Mouse (Mus musculus): ENCODE measurements at regions not wholly inside any gene's neighbourhood (a gene's known extent, or its start where the extent isn't known, plus 50 kb on each side); places are given as distances from the start of the nearest gene placed in this dataset.

DNA sequence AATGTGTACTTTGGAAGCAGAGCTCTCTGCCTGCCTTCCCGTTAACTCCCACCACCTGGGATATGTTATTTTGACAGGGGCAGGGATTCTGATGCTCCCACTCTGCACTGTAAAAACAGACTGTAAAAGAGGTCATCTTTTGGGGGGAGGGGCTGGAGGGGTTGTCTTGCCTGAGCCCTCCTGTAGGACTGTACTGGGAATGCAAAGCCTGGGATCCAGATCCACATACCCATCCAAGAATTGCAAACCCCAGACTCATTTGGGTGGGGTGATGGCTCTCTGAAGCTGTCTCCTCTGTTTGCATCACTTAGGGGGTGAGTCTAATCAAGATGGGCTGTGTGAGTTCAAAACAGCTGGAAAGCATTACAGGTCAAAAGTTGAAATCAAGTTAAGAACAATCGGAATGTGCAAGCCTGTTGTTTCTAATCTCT lies 623.7 kb upstream of the Cdh11 start:
- DNase-seq (ENCODE audit: low spot score in 2 of 2) = no peak

DNA sequence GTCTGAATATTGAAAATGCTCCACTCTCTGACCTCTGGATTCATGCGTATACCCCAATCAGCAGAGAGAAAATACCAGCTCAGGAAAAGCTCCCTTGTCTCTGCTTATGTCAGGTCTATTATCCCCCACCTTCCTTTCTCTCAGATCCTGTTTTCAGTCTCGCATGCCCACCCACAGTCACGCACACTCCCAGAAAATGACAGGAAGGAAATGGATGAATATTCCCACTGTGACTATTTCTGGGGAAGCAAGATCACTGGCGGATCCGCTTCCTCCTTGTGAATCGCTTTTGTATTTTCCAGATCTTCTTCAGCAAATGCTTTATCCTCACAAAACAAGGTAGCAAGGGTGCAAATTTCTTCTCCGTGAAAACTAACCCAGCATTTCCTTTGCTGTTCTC lies 627.3 kb upstream of the Cdh11 start:
- intact Hi-C loops (cut with DNase I) = no loop called here
- DNase-seq (ENCODE audit: low spot score in 2 of 2) = peak; percentile 7 to 69

More for the DNA sequence above, 623.7 kb upstream of the Cdh11 start:
- intact Hi-C loops (cut with DNase I) = no loop called here

DNA sequence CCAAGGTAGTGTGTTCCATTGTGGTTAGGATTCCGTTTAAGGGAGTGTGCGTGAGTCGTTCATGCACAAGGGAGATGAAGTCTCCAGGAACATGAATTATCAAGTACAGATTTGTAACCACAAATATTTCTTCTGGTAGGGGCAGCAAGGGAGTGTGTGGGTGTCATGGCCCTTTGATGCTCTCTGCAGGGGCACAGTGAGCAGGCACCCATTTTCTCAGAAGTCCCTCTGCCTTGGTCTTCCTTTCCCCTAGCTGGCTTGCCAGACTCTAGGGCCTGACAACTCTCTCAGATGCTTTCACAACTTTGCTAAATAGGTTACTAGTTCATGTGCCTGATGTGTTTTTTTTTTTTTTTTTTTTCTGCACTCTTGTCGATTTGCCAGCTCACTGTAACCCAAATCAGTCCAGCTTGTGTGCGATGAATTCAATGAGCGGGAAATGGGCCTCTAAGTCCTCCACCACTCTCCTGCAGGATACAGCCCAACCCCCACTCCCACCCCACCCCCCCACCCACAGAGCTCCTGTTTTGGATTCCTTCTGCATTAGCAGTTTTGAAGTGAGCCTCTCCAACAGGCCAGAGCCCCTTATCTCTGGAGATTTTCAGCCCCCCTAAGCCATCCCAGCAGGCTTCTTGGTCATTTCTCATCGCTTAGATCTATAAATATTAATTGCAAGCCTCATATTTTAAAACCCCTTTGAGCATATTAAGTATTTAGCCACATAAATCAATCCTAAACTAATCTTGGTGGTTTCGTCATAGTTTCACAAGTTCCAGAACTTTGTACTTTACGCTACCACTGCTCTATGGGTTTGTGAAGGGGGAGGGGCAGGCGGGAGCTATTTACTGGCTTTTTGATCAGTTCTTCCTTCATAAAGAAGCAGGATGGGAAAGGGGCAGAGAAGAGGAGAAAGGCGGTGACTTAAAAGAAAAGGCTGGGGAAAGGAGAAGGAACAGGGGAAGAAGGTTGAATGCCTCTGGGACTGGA lies 628.4 kb upstream of the Cdh11 start:
- intact Hi-C loops (cut with DNase I) = no loop called here
- no peak for DNase-seq (ENCODE audit: low spot score in 2 of 2)

DNA sequence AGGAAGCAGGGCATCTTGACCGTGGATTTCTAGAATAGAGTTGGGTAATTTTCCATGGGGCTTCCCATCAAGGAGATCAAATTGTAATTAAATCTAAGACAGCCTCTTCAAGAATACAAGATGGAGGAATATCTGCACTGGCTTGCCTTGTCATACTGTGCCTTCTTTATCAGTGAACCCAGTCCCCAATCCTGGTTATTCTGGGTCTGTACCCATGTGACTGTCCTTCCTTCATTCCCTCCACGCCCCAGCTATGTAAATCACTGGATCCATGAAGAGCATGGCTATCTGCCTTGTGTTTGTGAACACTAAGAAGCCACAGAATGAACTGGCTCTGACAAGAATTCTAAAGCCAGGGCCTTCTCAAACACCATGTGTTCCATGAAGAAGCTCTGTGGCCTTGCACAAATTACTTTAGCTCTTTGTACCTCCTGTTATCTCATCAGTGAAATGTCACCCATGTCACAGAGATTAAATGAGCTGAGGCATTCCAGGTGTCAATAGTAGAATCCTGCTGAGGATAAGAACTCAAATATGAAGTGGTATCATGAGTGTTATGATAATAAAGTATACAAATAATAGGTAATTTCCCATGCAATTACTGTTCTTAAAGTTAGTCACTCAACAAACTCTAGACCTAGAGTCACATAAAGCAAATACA lies 637.0 kb upstream of the Cdh11 start:
- intact Hi-C loops (cut with DNase I) = no loop called here
- no peak for DNase-seq (ENCODE audit: low spot score in 2 of 2)

DNA sequence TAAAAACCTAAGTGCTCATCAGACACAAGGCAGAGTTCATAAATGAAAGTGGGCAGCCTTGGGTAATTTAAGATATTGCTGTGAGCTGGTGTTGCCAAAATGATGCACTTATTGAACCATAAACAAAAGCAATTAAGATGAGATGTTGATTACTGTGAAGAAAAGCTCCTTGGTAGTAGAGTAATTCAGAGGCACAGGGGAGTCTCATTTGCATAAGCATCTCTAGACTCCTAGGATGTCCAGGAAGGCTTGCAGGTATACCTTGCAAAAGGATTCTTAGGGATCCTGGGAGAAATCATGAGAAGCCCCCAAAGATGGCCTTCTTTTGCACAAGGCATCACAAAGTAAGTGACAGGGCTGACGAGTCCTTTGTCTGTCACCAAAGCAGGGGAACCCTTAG lies 640.5 kb upstream of the Cdh11 start:
- intact Hi-C loops (cut with DNase I) = no loop called here
- no peak for DNase-seq (ENCODE audit: low spot score in 2 of 2)

DNA sequence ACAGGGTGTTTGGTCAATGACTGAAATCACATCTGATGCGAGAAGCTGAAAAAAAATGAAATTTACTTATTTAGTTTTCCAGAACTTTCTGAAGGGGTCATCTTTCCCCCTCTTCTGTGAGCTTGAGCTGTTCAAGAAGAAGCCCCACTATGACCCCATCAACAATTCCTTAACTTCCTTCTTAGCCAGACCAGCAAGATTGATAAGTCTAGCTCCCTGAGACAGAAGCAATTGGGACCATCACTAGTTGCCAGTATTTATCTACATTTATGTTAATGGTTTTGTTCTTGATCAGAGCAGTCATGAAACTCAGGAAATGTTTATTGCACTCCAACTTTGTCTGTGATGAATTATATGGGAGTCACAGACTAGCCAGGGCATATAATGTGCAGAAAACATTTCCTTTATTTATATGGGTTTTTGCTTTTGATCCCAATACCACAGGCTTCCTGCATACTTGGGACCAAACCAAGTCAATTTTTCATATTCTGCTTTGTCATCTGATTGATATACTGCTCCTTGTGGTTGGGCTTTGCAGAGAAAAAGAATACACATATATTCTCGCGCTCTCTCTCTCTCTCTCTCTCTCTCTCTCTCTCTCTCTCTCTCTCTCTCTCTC lies 645.5 kb upstream of the Cdh11 start:
- no peak for DNase-seq (ENCODE audit: low spot score in 2 of 2)
- intact Hi-C loops (cut with DNase I) = no loop called here

DNA sequence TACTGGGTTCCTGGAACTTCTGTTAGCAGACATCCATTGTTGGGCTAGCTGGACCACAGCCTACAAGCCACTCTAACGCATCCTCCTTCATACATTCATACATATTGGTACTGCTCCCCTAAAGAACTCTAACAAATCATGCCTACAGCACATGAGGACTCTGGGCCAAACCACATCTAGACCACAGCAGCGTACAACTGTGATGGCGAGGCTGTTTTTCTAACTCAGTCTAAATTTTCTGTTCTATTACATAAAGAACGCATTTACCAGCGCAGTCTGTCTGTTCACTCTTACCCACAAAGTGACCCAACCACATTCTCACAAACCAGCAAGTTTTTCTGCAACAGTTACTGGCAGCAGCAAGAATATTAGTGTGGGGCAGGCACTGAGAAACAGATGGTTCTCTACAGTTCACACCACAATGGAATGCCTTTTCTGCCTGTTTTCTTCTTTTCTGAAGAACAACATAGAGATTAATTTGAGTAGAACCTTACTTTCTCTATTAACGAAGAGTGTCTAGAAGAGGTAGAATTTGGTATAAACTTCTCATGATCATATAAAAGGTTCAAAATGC lies 648.2 kb upstream of the Cdh11 start:
- intact Hi-C loops (cut with DNase I) = no loop called here
- no peak for DNase-seq (ENCODE audit: low spot score in 2 of 2)

DNA sequence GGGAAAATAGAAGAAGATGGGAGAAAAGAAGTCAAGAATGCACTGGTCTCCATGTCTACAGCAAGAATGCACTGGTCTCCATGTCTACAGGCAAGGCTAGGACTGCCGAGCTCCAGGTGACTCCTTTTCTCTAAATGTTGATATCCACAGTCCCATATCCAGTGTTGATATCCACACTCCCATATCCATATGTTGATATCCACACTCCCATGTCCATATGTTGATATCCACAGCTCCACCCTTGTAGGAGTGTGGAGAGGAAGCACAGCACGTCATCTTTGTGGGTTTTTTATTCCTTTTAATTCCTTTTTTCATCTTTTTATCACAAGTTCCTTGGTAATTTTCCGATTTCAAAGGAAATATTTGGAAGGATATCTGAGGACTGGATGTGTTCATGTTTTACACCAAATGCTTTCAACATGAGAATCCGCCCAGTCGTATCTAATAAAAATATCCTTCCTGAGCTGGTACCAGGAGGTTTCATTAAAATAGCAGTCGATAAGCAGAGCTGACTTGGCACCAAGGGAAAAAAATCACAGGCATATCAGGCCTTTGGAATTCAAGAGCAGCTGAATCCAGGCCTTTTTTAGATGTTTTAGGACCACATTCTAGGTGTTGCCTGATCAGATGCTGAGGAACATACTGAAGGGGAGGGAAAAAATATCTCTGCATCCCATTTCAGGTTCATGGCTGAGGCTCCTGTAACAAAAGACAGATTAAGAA lies 653.7 kb upstream of the Cdh11 start:
- intact Hi-C loops (cut with DNase I) = no loop called here
- peak in 1 of 2 experiments; percentile 67 for DNase-seq (ENCODE audit: low spot score in 2 of 2)

DNA sequence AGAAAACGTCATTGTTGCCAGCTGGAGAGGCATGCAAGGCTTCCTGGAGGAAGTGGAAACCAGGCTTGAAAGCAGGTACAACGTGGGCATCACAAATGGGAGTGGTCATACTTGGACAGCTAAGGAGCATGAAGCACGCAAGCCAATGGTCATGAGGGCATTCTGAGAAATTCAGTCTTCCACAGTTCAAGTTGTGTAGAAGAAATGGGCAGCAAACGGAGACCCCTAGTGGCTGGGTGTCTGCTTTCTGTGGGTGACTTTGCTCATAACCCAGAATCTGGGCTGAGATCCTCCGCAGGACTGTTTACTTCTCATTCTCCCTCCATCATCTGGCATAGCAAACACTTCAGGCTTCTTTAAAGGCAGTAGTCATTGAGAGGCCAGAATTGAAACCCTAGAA lies 655.7 kb upstream of the Cdh11 start:
- intact Hi-C loops (cut with DNase I) = loop anchor here (5.0 kb wide), 1 partner anchor 659 kb away; no protein-coding TSS in a partner anchor
- DNase-seq (ENCODE audit: low spot score in 2 of 2) = peak; percentile 14 to 31

DNA sequence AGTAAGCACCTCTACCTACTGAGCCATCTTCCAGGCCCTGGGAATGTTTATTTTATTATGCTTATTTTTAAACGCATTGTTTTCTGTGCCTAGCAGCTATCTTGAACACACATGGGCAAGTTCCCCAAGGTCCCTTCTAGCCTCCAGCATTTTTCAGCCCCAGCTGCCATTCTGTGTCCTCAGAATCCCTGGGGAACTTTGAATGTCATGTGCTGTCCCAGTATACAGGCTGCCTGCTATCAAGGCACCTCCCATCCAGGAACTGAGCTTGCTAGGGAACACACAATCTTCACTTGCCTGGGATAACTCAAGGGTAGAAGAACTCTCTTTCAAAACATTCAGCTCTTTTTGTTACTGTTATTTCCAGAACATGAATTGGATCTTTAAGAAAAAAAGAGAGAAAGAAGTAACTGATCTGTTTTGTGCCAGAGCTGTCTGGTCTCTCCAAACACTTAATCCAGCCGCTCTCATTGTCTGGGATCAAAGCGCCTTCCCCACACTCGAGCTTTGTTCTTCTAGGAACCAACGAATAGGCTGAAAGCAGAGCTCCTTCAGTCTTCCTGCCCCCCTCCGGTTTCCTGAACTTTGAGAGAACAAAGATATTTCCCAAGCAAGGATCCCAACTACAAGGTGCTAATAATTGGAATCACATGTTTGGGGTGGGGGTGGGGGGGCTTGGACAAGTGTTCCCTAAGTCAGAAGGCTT lies 657.1 kb upstream of the Cdh11 start:
- DNase-seq (ENCODE audit: low spot score in 2 of 2) = no peak
- intact Hi-C loops (cut with DNase I) = loop anchor here (5.0 kb wide), 1 partner anchor 660 kb away; no protein-coding TSS in a partner anchor

DNA sequence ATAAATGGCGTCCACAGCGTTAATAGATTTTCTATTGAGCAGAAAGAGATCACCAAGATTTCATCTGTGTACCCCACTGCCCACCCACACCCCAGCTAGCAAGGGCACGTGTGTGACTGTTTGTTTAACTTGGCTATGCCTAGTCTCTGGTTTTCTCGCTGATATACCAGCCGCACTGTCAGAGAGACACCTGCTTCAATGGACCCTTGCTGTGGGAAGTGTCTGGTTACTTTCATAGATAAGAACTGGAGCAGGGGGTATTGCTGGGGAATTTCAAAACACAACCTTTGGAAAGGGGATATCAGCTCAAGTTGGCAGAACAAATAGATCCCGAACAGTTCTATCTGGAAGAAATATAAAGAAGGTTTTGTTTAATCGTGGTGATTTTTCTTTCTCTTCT lies 656.8 kb upstream of the Cdh5 start:
- intact Hi-C loops (cut with DNase I) = loop anchor here (5.0 kb wide), 1 partner anchor 662 kb away; no protein-coding TSS in a partner anchor
- no peak for DNase-seq (ENCODE audit: low spot score in 2 of 2)

DNA sequence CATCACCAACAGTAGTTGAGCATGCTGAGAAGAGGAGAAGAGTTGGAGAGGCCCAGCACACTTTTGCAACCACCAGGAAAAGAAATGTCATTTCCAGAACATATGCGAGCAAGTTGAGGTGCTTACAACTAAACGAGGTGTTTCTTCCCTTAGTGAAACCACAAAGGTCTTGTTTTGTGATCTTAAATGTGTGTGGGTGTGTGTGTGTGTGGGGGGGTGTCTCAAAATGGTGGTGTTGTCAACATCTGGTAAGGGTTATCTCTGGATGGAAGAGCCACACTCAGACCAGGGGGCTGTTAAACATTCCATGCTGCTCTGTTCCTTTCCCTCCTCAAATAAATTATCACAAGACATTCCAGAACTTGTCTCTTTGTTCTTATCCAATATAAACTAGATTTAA lies 656.0 kb upstream of the Cdh5 start:
- no peak for DNase-seq (ENCODE audit: low spot score in 2 of 2)
- intact Hi-C loops (cut with DNase I) = no loop called here

DNA sequence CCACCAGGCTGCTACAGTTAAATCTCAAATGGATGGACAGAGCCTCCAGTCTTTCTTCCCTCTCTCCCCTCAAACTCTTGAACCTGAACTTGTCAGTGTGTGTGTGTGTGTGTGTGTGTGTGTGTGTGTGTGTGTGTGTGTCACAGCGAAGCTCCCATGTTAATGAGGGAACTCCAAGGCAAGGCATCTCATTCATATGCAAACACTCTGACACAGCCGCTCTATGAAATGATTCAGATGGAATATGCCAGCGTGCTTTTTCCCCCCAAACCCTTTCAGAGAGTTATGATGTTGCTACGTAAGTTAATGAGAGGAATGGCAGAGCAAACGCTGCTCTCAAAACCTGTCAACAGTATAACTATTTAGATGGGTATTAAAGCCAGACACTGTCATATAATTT lies 653.5 kb upstream of the Cdh5 start:
- intact Hi-C loops (cut with DNase I) = no loop called here
- DNase-seq (ENCODE audit: low spot score in 2 of 2) = no peak

DNA sequence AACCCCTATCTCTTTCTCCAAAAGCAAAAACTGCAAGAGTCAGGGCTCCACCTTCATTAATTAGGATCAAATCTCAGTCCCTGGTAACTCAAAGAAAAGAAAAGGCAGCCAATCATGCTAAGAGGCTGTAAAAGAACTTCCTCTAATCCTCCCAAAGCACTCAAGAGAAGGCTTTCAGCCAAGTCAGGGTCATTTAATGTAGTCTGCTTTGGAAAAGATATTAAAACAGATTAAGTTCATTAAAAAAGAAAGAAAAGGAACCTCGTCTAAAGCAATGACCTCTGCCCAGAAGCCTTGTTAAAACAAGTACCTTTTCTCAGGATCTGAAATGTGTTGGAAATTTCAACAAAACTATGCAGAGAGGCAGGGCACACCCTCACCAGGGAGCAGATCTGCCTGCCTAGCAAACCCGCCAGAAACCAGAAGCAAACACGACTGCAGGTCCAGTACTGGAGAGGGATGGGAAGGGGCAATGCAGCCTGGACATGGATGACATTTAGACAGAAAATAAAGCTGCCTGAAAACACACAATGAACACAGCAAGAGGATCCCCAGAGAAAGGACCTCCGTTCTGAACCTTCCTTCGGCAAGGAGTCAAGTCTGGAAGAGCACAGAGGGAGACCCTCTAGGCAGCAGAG lies 649.9 kb upstream of the Cdh5 start:
- intact Hi-C loops (cut with DNase I) = no loop called here
- no peak for DNase-seq (ENCODE audit: low spot score in 2 of 2)

DNA sequence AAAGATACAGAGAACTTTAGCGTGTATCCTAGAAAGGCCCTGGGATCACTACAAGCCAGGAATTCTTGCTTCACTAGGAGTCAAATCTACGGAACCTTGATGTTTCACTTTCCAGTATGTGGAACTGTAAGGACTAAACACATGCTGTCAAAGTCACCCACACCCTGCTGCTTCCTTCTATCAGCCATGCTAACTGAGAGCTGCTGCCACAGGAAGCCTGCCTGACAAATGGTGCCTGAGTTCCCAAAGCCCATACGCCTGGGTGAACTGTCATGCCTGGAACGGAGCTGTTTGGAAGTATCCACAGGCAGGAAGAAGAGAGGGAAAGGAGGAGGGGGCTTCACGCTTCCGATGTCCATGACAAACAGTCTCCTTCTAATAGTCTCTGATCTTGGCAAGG lies 644.2 kb upstream of the Cdh5 start:
- no peak for DNase-seq (ENCODE audit: low spot score in 2 of 2)
- intact Hi-C loops (cut with DNase I) = no loop called here

DNA sequence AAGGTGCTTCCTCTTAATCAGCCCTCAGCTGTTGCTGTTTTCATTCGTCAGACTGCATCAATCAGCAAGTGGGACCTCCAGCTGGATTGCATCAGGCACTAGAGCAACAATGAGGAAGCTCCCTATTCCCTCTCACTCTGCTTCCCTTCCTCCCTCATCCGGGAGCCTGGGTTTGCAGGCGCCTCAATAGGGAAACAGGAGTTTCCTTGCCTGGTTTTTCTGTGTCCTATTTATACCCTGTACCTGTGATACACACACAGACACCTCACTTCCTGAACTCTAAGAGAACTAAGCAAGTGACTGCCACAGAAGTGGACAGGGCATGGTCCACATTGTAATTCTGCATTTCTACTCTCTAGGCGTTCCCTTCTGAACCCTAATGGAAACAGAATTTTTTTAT lies 637.9 kb upstream of the Cdh5 start:
- intact Hi-C loops (cut with DNase I) = no loop called here
- DNase-seq (ENCODE audit: low spot score in 2 of 2) = no peak

DNA sequence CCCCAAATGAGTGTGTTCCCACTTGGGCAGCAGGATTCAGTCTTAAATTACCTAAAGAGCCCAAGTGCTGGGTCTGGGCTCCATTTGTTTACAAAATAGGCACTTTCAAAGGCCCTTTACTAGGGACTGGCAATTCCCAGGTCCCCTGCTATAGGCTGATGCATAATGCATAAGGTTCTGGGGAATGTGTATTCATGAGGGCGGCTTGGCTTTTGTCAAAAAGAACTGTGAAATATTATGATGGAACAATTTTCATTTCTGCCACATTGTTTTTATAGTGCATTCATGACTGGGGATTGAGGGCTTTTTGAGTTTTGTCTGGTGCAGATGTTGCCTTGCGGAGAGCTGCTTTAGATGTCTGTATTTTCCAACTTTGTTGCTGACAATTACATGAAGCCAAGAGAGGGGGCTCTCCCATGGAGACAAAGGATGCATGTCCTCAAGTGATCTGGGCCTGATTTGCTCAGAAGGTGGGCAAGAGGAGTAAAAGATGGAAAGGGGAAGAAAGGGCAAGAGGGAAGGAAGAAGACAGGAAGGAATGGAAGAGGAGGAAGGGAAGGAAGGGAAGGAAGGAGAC lies 636.6 kb upstream of the Cdh5 start:
- intact Hi-C loops (cut with DNase I) = no loop called here
- no peak for DNase-seq (ENCODE audit: low spot score in 2 of 2)

DNA sequence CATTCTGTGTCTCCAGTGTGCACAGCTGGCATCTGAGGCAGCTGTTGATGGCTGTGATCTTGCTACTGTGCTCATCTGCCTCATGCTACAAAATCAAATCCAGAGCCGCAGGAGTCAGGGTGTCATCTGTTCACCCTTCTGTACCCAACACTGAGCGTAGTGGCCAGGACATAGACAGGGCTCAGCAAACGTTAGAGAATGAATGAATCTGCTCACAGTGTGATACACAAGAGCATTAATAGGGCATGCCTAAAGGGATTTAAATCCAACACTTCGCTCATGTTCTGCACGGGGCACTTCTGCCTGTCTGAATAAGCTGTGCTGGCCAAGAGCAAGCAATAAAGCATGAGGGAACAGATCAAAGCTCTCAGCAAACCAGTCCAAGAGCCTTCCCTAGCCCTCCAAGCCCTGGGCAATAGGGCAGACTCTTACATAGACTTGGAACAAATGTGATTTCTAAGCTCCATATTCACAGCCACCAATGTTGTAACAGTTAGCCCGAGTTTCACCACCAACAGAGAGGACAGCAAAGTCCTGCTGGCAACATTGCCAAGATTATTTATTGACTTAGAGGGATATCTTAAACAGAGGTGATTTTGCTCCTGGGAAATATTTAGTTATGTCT lies 633.8 kb upstream of the Cdh5 start:
- no peak for DNase-seq (ENCODE audit: low spot score in 2 of 2)
- intact Hi-C loops (cut with DNase I) = no loop called here
